Mouse (Mus musculus) limb, embryonic 12.5 days (tissue): ENCODE measurements at regions not wholly inside any gene's neighbourhood (a gene's known extent, or its start where the extent isn't known, plus 50 kb on each side); places are given as distances from the start of the nearest gene placed in this dataset.

Experiments
- ATAC-seq: fragments of 200-750 bp; cut with Nextera tagmentation; 2 replicates; pipeline ENCODE4 v1.8.0; 2017; ENCODE audit warnings: low read depth, moderate TSS enrichment; ENCODE audit not compliant: insufficient number of reproducible peaks, insufficient read depth, low FRiP score, low TSS enrichment
- H3K27ac ChIP-seq: fragments of 300-500 bp; sonication (generic); 2 replicates; pipeline ENCODE4 v1.5.1; 2016; ENCODE audit warnings: mild to moderate bottlenecking, moderate library complexity
- H3K27me3 ChIP-seq: fragments of 300-500 bp; sonication (generic); 2 replicates; pipeline ENCODE4 v1.6.1; 2016; ENCODE audit warnings: mild to moderate bottlenecking, moderate library complexity
- H3K36me3 ChIP-seq: fragments of 300-500 bp; sonication (generic); 2 replicates; pipeline ENCODE4 v1.6.1; 2016; ENCODE audit warnings: mild to moderate bottlenecking, moderate library complexity
- H3K4me1 ChIP-seq: fragments of 300-500 bp; sonication (generic); replicated peaks from 2 replicates; pipeline ENCODE4 v1.6.1; 2016
- H3K4me2 ChIP-seq: fragments of 300-500 bp; sonication (generic); 2 replicates; pipeline ENCODE4 v1.6.1; 2016; ENCODE audit warnings: mild to moderate bottlenecking, moderate library complexity
- H3K4me3 ChIP-seq: fragments of 300-500 bp; sonication (generic); replicated peaks from 2 replicates; pipeline ENCODE4 v1.5.1; 2016; ENCODE audit warnings: mild to moderate bottlenecking
- H3K9ac ChIP-seq: fragments of 300-500 bp; sonication (generic); replicated peaks from 2 replicates; pipeline ENCODE4 v1.6.1; 2016; ENCODE audit warnings: mild to moderate bottlenecking, moderate library complexity
- H3K9me3 ChIP-seq: fragments of 300-500 bp; sonication (generic); 2 replicates; pipeline ENCODE4 v1.6.1; 2016; ENCODE audit warnings: mild to moderate bottlenecking, moderate library complexity
- WGBS: fragments of 180-500 bp; shearing (Covaris S2); methylation state at CpG from one replicate; pipeline ENCODE4 v1.1.7; 2016; 5-methylcytosine and 5-hydroxymethylcytosine counted together

GRCm38 (mm10) chr2:143217251-143217650 is 139.0 kb downstream of the Otor start:
- Histone ChIP-seq H3K36me3 (no peaks in the 10 kb centered on the region), H3K4me2 (no peak overlapping the region), H3K4me1 (no peaks in the 10 kb centered on the region), H3K27me3 (no peaks in the 10 kb centered on the region), H3K27ac (no peak overlapping the region), H3K9ac (no peak overlapping the region), H3K4me3 (no peak overlapping the region), H3K9me3 (no peaks in the 10 kb centered on the region)
- WGBS, result 88% methylated on average over 5 of the region's 5 CpGs
- ATAC-seq, result no peak

GRCm38 (mm10) chr2:143217760-143218358 is 139.6 kb downstream of the Otor start:
- H3K9me3 ChIP-seq, result no peaks in the 10 kb centered on the region
- no peak for ATAC-seq
- 83% methylated on average over 5 of the region's 5 CpGs for WGBS
- H3K27ac ChIP-seq, result no peak overlapping the region
- H3K4me1 ChIP-seq, result no peaks in the 10 kb centered on the region
- H3K9ac ChIP-seq, result no peak overlapping the region
- no peak overlapping the region for H3K4me3 ChIP-seq
- no peak overlapping the region for H3K4me2 ChIP-seq
- H3K36me3 ChIP-seq, result no peaks in the 10 kb centered on the region
- H3K27me3 ChIP-seq, result no peaks in the 10 kb centered on the region

GRCm38 (mm10) chr2:143222326-143222725 is 144.1 kb downstream of the Otor start:
- no peak overlapping the region for H3K4me2 ChIP-seq
- no peaks in the 10 kb centered on the region for H3K36me3 ChIP-seq
- H3K9ac ChIP-seq, result no peak overlapping the region
- no peak overlapping the region for H3K4me3 ChIP-seq
- H3K27me3 ChIP-seq, result no peaks in the 10 kb centered on the region
- H3K4me1 ChIP-seq, result no peaks in the 10 kb centered on the region
- 47% methylated on average over 1 of the region's 1 CpGs for WGBS
- no peaks in the 10 kb centered on the region for H3K9me3 ChIP-seq
- ATAC-seq, result no peak
- no peak overlapping the region for H3K27ac ChIP-seq

GRCm38 (mm10) chr2:143224410-143225130 is 146.3 kb downstream of the Otor start:
- no peak for ATAC-seq

GRCm38 (mm10) chr2:143233795-143234194 is 155.5 kb downstream of the Otor start:
- no peak for ATAC-seq
- WGBS, result 79% methylated on average over 7 of the region's 7 CpGs
- no peak overlapping the region for H3K9ac ChIP-seq

More at GRCm38 (mm10) chr2:143224410-143225130, 146.3 kb downstream of the Otor start:
- WGBS, result 71% methylated on average over 4 of the region's 4 CpGs
- Histone ChIP-seq H3K4me1 (no peaks in the 10 kb centered on the region), H3K36me3 (no peaks in the 10 kb centered on the region), H3K9ac (no peak overlapping the region), H3K27me3 (no peaks in the 10 kb centered on the region), H3K27ac (no peak overlapping the region), H3K4me2 (no peak overlapping the region), H3K9me3 (no peaks in the 10 kb centered on the region), H3K4me3 (no peak overlapping the region)

GRCm38 (mm10) chr2:143240274-143240673 is 162.0 kb downstream of the Otor start:
- no peak overlapping the region for H3K27ac ChIP-seq
- H3K4me2 ChIP-seq, result no peak overlapping the region
- no peaks in the 10 kb centered on the region for H3K9me3 ChIP-seq
- no peak overlapping the region for H3K9ac ChIP-seq
- WGBS, result 88% methylated on average over 4 of the region's 4 CpGs
- H3K27me3 ChIP-seq, result no peaks in the 10 kb centered on the region
- H3K4me1 ChIP-seq, result no peaks in the 10 kb centered on the region
- H3K4me3 ChIP-seq, result no peak overlapping the region
- no peaks in the 10 kb centered on the region for H3K36me3 ChIP-seq
- no peak for ATAC-seq

More at GRCm38 (mm10) chr2:143233795-143234194, 155.5 kb downstream of the Otor start:
- Histone ChIP-seq H3K4me1 (no peaks in the 10 kb centered on the region), H3K27ac (no peak overlapping the region), H3K36me3 (no peaks in the 10 kb centered on the region), H3K9me3 (no peaks in the 10 kb centered on the region), H3K4me2 (no peak overlapping the region), H3K27me3 (no peaks in the 10 kb centered on the region), H3K4me3 (no peak overlapping the region)

GRCm38 (mm10) chr2:143243741-143244140 is 165.5 kb downstream of the Otor start:
- 87% methylated on average over 3 of the region's 3 CpGs for WGBS
- H3K4me3 ChIP-seq, result no peak overlapping the region

GRCm38 (mm10) chr2:143246131-143246665 is 167.9 kb downstream of the Otor start:
- 80% methylated on average over 4 of the region's 4 CpGs for WGBS
- Histone ChIP-seq H3K27ac (no peak overlapping the region), H3K36me3 (no peaks in the 10 kb centered on the region), H3K9me3 (no peaks in the 10 kb centered on the region), H3K9ac (no peak overlapping the region), H3K4me2 (no peak overlapping the region), H3K4me3 (no peak overlapping the region), H3K4me1 (no peaks in the 10 kb centered on the region), H3K27me3 (no peaks in the 10 kb centered on the region)
- ATAC-seq, result no peak

More at GRCm38 (mm10) chr2:143243741-143244140, 165.5 kb downstream of the Otor start:
- H3K4me2 ChIP-seq, result no peak overlapping the region
- no peaks in the 10 kb centered on the region for H3K4me1 ChIP-seq
- no peaks in the 10 kb centered on the region for H3K27me3 ChIP-seq
- no peak for ATAC-seq
- H3K9ac ChIP-seq, result no peak overlapping the region
- H3K36me3 ChIP-seq, result no peaks in the 10 kb centered on the region
- H3K27ac ChIP-seq, result no peak overlapping the region
- no peaks in the 10 kb centered on the region for H3K9me3 ChIP-seq

- Histone ChIP-seq H3K4me1 (no peaks in the 10 kb centered on the region), H3K27me3 (no peaks in the 10 kb centered on the region), H3K36me3 (no peaks in the 10 kb centered on the region), H3K9me3 (no peaks in the 10 kb centered on the region), H3K4me2 (no peak overlapping the region), H3K27ac (no peak overlapping the region), H3K9ac (no peak overlapping the region), H3K4me3 (no peak overlapping the region)
- ATAC-seq, result no peak
- 33% methylated on average over 7 of the region's 7 CpGs for whole genome bisulfite sequencing
These were observed 190.8 kb downstream of the Otor start for GRCm38 (mm10) chr2:143269026-143269425.

- Histone ChIP-seq H3K27ac (no peak overlapping the region), H3K4me1 (no peaks in the 10 kb centered on the region), H3K4me3 (no peak overlapping the region), H3K27me3 (no peaks in the 10 kb centered on the region), H3K9me3 (no peaks in the 10 kb centered on the region), H3K36me3 (no peaks in the 10 kb centered on the region), H3K9ac (no peak overlapping the region), H3K4me2 (no peak overlapping the region)
- WGBS, result 82% methylated on average over 5 of the region's 5 CpGs
- ATAC-seq, result no peak
These were observed 192.6 kb downstream of the Otor start for GRCm38 (mm10) chr2:143270826-143271225.

- ATAC-seq, result no peak
- no peak overlapping the region for H3K4me3 ChIP-seq
- H3K27ac ChIP-seq, result no peak overlapping the region
- H3K36me3 ChIP-seq, result no peaks in the 10 kb centered on the region
- H3K4me1 ChIP-seq, result no peaks in the 10 kb centered on the region
- no peak overlapping the region for H3K4me2 ChIP-seq
- no peak overlapping the region for H3K9ac ChIP-seq
- 84% methylated on average over 4 of the region's 4 CpGs for WGBS
- no peaks in the 10 kb centered on the region for H3K27me3 ChIP-seq
- no peaks in the 10 kb centered on the region for H3K9me3 ChIP-seq
These were observed 227.7 kb downstream of the Otor start for GRCm38 (mm10) chr2:143305747-143306570.
